Mouse (Mus musculus) embryonic facial prominence, embryonic 15.5 days (tissue): ENCODE measurements around the gene Vapb. TPM values are rescaled to one million over a fixed set of nuclear protein-coding genes. Genes with fewer than 3 reads are reported as not detected.

Experiments
- ATAC-seq: fragments of 200-750 bp; cut with Nextera tagmentation; 2 replicates; pipeline ENCODE4 v1.8.0; 2017; ENCODE audit warnings: low read depth, moderate TSS enrichment; ENCODE audit not compliant: insufficient number of reproducible peaks, low FRiP score, low TSS enrichment
- H3K27ac ChIP-seq: fragments of 300-500 bp; sonication (generic); replicated peaks from 2 replicates; pipeline ENCODE4 v1.5.1; 2015; ENCODE audit warnings: mild to moderate bottlenecking, inconsistent platforms
- H3K27me3 ChIP-seq: fragments of 300-500 bp; sonication (generic); 2 replicates; pipeline ENCODE4 v1.6.1; 2015; ENCODE audit warnings: inconsistent platforms
- H3K36me3 ChIP-seq: fragments of 300-500 bp; sonication (generic); 2 replicates; pipeline ENCODE4 v1.6.1; 2015; ENCODE audit warnings: mild to moderate bottlenecking, inconsistent platforms
- H3K4me1 ChIP-seq: fragments of 300-500 bp; sonication (generic); 2 replicates; pipeline ENCODE4 v1.6.1; 2015; ENCODE audit warnings: inconsistent platforms
- H3K4me2 ChIP-seq: fragments of 300-500 bp; sonication (generic); replicated peaks from 2 replicates; pipeline ENCODE4 v1.6.1; 2015; ENCODE audit warnings: mild to moderate bottlenecking, inconsistent platforms
- H3K4me3 ChIP-seq: fragments of 300-500 bp; sonication (generic); replicated peaks from 2 replicates; pipeline ENCODE4 v1.5.1; 2015; ENCODE audit warnings: mild to moderate bottlenecking, inconsistent platforms
- H3K9ac ChIP-seq: fragments of 300-500 bp; sonication (generic); 2 replicates; pipeline ENCODE4 v1.6.1; 2015; ENCODE audit warnings: inconsistent platforms
- H3K9me3 ChIP-seq: fragments of 300-500 bp; sonication (generic); replicated peaks from 2 replicates; pipeline ENCODE4 v1.6.1; 2016; ENCODE audit warnings: inconsistent platforms
- WGBS: fragments of 180-500 bp; shearing (Covaris S2); methylation state at CpG from one replicate; pipeline ENCODE4 v1.1.7; 2015; 5-methylcytosine and 5-hydroxymethylcytosine counted together
- polyA plus RNA-seq: library from polyadenylated mRNA; unstranded; fragments of >200 nt; fragmentation: Nextera tagmentation; extraction: Ambion mirVana; gene quantifications from 2 replicates; pipeline ENCODE4 v1.2.1, GENCODE M21; 2015

Vapb gene
- polyA plus RNA-seq, 1 experiment from 2014 or later: 16.5 TPM

DNA sequence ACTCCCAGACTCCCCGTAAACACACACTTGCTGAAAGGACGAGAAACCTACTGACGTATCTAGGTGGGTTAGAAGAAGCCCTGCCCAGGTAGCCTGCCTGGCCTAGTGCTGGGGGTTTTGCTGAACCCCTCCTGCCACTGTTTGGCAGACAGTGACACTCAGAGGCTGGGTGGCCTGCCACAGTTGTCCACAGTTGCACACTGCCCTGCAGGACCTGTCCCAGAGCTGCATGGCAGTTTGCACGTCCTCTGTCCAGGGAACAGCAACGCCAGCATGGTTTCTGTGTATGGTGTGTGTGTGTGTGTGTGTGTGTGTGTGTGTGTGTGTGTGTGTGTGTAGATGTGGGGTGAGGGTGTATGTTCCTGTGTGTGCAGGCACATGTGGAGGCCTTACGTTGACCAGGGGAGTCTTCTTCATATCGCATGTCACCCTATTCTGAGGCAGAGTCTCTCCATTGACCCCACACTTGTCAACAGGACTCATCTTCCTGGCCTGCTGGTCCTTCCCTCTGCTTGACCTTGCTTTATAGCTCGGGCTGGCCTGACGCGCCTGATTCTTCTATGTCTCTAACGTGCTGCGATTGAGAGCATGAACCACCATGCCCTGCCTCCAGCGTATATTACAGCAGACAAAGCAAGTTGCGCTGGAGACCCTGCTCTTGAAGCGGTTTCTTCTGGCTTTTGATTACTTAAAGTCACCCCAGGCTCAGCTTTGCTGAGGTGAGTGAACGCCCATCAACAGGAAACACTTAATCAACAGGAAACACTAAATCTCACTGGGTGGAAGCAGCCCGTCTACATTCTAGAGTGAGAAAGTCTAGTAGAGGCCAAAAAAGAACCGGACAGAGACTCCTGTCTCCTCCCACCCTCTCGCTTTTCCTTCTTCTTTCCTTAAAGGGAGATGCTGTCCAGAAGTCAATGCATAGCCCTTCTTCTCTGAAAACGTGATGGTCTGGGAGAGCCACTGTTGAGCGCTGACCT lies 57.5 kb downstream of the Vapb start:
- no peak overlapping the region for H3K4me3 ChIP-seq
- no peaks in the 10 kb centered on the region for H3K36me3 ChIP-seq
- no peak overlapping the region; the same call in 1 of the 2 replicates for H3K27ac ChIP-seq
- no peaks in the 10 kb centered on the region for H3K27me3 ChIP-seq
- no peak overlapping the region for H3K4me2 ChIP-seq
- H3K9ac ChIP-seq: no peak overlapping the region
- ATAC-seq: no peak
- 80% methylated on average over 21 of the region's 21 CpGs for WGBS
- H3K4me1 ChIP-seq: peaks cover 27% of the 10 kb centered on the region
- no peaks in the 10 kb centered on the region for H3K9me3 ChIP-seq

DNA sequence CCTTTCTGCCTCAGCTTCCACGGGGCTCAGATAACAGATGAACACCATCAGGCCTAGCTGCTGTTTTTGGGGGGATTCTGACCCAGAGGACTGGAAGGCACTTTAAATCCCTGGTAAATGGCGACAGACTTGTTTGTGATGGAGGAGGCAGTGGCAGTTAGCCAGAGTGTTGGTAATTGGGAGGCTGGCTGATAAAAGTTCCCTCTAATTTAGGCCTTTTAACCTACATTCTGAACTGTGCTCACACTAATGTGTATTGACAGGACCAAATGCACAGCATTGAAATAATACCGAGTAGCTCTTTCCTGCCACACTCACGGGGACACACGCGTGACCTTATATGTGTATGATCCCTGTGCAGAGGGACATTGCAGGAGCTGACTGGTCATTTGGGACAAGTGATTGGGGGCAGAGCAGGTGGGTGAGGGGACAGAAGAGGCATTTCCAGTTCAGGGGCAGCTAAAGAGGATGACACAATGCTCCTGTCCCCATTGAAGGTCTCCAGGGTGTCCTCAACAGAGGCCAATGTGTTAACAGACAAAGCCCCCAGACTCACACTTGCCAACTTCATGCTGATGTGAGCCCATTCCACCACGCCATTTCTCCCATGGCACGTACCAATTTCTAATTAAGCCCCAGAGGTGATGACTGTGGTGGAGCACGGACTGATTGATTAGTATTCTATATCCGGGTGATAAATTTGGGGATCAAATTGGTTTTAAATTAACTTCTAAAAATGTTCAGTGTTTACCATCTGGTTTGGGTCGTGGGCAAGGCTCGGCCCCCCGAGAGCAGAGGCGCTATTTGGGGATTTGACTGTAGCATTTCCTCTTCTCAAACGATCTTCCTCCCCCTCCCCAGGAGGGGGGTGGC lies 58.7 kb downstream of the Vapb start:
- H3K4me3 ChIP-seq: no peak overlapping the region
- no peaks in the 10 kb centered on the region for H3K36me3 ChIP-seq
- no peak for ATAC-seq
- H3K9ac ChIP-seq: no peak overlapping the region
- no peaks in the 10 kb centered on the region for H3K9me3 ChIP-seq
- peaks cover 16% of the 10 kb centered on the region for H3K4me1 ChIP-seq
- H3K4me2 ChIP-seq: no peak overlapping the region
- no peak overlapping the region for H3K27ac ChIP-seq
- H3K27me3 ChIP-seq: no peaks in the 10 kb centered on the region
- WGBS: 55% methylated on average over 15 of the region's 15 CpGs

GRCm38 (mm10) chr2:173796674-173796963 lies 59.3 kb downstream of the Vapb start:
- Histone ChIP-seq H3K27ac (no peak overlapping the region), H3K4me1 (peaks cover 16% of the 10 kb centered on the region), H3K36me3 (no peaks in the 10 kb centered on the region), H3K9me3 (no peaks in the 10 kb centered on the region), H3K27me3 (no peaks in the 10 kb centered on the region), H3K4me3 (no peak overlapping the region), H3K4me2 (no peak overlapping the region), H3K9ac (no peak overlapping the region)
- ATAC-seq: no peak
- WGBS: 60% methylated on average over 4 of the region's 4 CpGs

- Histone ChIP-seq H3K4me1 (peaks cover 16% of the 10 kb centered on the region), H3K4me3 (no peak overlapping the region), H3K9ac (no peak overlapping the region), H3K9me3 (no peaks in the 10 kb centered on the region), H3K27me3 (no peaks in the 10 kb centered on the region), H3K4me2 (no peak overlapping the region), H3K36me3 (no peaks in the 10 kb centered on the region), H3K27ac (no peak overlapping the region)
- no peak for ATAC-seq
- WGBS: 84% methylated on average over 1 of the region's 1 CpGs
Measured at GRCm38 (mm10) chr2:173799513-173799912, 62.2 kb downstream of the Vapb start.

GRCm38 (mm10) chr2:173800566-173800965 lies 63.3 kb downstream of the Vapb start:
- Histone ChIP-seq H3K4me3 (no peak overlapping the region), H3K27ac (0 out of 2 replicates have a peak overlapping the region, but pooled peaks have one; percentile 39), H3K36me3 (no peaks in the 10 kb centered on the region), H3K4me1 (peaks cover 16% of the 10 kb centered on the region), H3K4me2 (no peak overlapping the region), H3K27me3 (no peaks in the 10 kb centered on the region), H3K9ac (no peak overlapping the region), H3K9me3 (no peaks in the 10 kb centered on the region)
- 81% methylated on average over 9 of the region's 9 CpGs for WGBS
- no peak for ATAC-seq

GRCm38 (mm10) chr2:173801405-173801876 lies 64.1 kb downstream of the Vapb start:
- H3K9me3 ChIP-seq: no peaks in the 10 kb centered on the region
- no peak overlapping the region for H3K9ac ChIP-seq
- no peaks in the 10 kb centered on the region for H3K36me3 ChIP-seq
- H3K4me2 ChIP-seq: no peak overlapping the region
- 0 out of 2 replicates have a peak overlapping the region, but pooled peaks have one; percentile 29 for H3K27ac ChIP-seq
- no peak overlapping the region for H3K4me3 ChIP-seq
- H3K4me1 ChIP-seq: peaks cover 16% of the 10 kb centered on the region
- 38% methylated on average over 11 of the region's 11 CpGs for WGBS
- peak; percentile 73 for ATAC-seq
- H3K27me3 ChIP-seq: no peaks in the 10 kb centered on the region

DNA sequence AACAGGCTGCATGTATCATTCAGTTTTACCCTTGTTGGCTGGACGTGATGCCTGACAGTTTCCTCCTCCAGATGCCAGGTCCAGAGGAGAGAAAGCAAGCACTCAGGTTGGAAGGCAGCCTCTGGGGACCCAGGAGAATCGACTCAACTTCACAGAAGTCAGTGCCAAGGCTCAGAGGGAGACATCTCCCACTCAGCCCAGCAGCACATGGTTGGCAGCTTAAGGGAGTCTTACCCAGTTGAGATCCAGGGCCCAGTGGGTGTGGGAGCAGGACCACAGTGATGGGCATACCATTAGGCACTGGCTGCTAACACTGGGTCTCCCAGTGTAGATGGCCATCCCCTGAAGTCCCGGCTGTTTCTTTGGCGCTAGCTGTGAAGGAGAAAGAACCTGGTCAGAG lies 64.9 kb downstream of the Vapb start:
- no peaks in the 10 kb centered on the region for H3K27me3 ChIP-seq
- H3K4me2 ChIP-seq: no peak overlapping the region
- 66% methylated on average over 4 of the region's 4 CpGs for WGBS
- no peak overlapping the region for H3K9ac ChIP-seq
- no peak overlapping the region for H3K27ac ChIP-seq
- no peak for ATAC-seq
- H3K4me3 ChIP-seq: no peak overlapping the region
- peaks cover 16% of the 10 kb centered on the region for H3K4me1 ChIP-seq
- H3K36me3 ChIP-seq: no peaks in the 10 kb centered on the region
- H3K9me3 ChIP-seq: no peaks in the 10 kb centered on the region

DNA sequence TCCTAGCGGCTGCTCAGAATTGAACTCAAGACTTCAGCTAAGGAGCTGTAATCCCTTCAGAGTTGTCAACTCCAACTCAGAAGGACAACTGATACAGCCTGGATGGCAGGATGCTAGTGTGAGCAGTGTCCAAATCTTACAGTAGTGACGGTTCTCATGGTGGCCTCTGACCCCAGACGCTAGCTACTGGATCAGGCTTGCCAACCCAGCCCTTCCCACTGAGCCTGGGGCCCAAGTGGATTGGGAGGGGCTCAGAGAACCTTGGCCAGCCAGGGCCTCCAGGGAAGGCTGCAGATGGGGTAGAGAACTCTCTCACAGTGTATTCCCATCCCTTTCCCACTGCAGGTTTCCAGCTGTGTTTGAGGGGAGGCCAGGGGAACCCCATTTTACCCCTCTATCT lies 65.6 kb downstream of the Vapb start:
- no peak for ATAC-seq
- Histone ChIP-seq H3K4me1 (peaks cover 16% of the 10 kb centered on the region), H3K9me3 (no peaks in the 10 kb centered on the region), H3K27ac (no peak overlapping the region), H3K36me3 (no peaks in the 10 kb centered on the region), H3K27me3 (no peaks in the 10 kb centered on the region), H3K4me3 (no peak overlapping the region), H3K9ac (no peak overlapping the region), H3K4me2 (no peak overlapping the region)
- 76% methylated on average over 3 of the region's 3 CpGs for WGBS

DNA sequence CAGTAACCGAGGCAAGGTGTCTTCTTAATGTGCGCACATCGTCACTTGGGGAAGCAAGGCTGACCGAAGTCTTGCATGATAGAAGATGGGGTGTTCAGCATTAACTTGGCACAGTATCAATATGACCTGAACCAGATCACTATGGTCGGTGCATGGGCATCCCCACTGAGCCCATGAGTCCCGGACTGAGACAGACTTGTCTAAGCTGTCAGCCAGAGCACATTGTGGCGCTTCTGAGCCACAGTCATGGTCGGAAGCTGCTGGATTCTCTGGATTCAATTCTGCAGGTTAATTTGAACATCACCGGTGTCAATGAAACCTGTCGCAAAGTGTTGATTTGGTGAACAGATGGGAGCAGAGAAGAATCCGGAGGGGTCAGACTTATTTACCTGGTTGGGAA lies 66.5 kb downstream of the Vapb start:
- ATAC-seq: no peak
- Histone ChIP-seq H3K27ac (no peak overlapping the region), H3K4me3 (no peak overlapping the region), H3K27me3 (no peaks in the 10 kb centered on the region), H3K9me3 (no peaks in the 10 kb centered on the region), H3K4me1 (peaks cover 16% of the 10 kb centered on the region), H3K9ac (no peak overlapping the region), H3K36me3 (no peaks in the 10 kb centered on the region), H3K4me2 (no peak overlapping the region)
- 92% methylated on average over 11 of the region's 11 CpGs for WGBS

- H3K4me2 ChIP-seq: no peak overlapping the region
- no peak overlapping the region for H3K9ac ChIP-seq
- no peak overlapping the region for H3K27ac ChIP-seq
- H3K4me3 ChIP-seq: no peak overlapping the region
- peaks cover 10% of the 10 kb centered on the region for H3K4me1 ChIP-seq
- WGBS: 77% methylated on average over 7 of the region's 7 CpGs
- no peaks in the 10 kb centered on the region for H3K9me3 ChIP-seq
- no peaks in the 10 kb centered on the region for H3K27me3 ChIP-seq
- no peak for ATAC-seq
- H3K36me3 ChIP-seq: no peaks in the 10 kb centered on the region
Measured at GRCm38 (mm10) chr2:173806621-173807020, 69.3 kb downstream of the Vapb start.

DNA sequence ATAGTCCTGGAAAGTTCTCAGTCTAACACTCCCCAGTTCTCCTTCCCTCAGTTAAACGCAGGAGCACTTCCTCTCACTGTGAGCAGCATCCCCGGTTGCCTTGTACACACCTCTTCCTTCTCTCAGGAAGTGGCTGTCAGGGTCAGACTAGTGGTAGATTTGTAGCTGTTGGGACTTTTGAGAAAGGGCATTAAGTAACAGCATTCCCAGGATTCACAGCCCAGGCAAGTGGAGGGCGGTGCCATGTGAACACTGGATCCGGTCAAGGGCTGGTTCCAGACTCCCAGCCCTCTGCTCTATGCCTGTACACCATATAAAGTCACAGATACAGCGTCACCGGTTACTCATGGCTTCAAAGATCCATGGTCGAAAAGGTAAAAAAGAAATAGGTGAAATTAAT lies 71.6 kb downstream of the Vapb start:
- H3K9ac ChIP-seq: no peak overlapping the region
- no peaks in the 10 kb centered on the region for H3K36me3 ChIP-seq
- 78% methylated on average over 7 of the region's 7 CpGs for WGBS
- no peak overlapping the region for H3K27ac ChIP-seq
- H3K4me1 ChIP-seq: no peaks in the 10 kb centered on the region; the same call in 1 of the 2 replicates
- no peaks in the 10 kb centered on the region for H3K9me3 ChIP-seq
- H3K4me3 ChIP-seq: no peak overlapping the region
- no peak overlapping the region for H3K4me2 ChIP-seq
- no peak for ATAC-seq
- H3K27me3 ChIP-seq: no peaks in the 10 kb centered on the region
